Mouse (Mus musculus) midbrain, embryonic 14.5 days (tissue): ENCODE results near the gene Paqr3. TPM values are rescaled to one million over a fixed set of nuclear protein-coding genes. Genes with fewer than 3 reads are reported as not detected.
A peak's percentile ranks its signal among the peaks of the same experiment; 100 is the strongest.

ENCODE experiments used
- ATAC-seq: fragments of 200-750 bp; cut with Nextera tagmentation; 2 replicates; pipeline ENCODE4 v1.8.0; 2017; ENCODE audit warnings: moderate number of reproducible peaks, moderate library complexity; ENCODE audit not compliant: low FRiP score, low TSS enrichment
- DNase-seq: peaks from one replicate; pipeline ENCODE4 v3.0.0-alpha.2; 2015
- H3K27ac ChIP-seq: fragments of 300-500 bp; sonication (generic); replicated peaks from 2 replicates; pipeline ENCODE4 v1.5.1; 2014; ENCODE audit warnings: mild to moderate bottlenecking, low read depth, low read length, moderate library complexity
- H3K27me3 ChIP-seq: fragments of 300-500 bp; sonication (generic); 2 replicates; pipeline ENCODE4 v1.6.1; 2014; ENCODE audit warnings: low read length, control low read depth, mixed read lengths; ENCODE audit not compliant: control insufficient read depth, insufficient read depth
- H3K36me3 ChIP-seq: fragments of 300-500 bp; sonication (generic); 2 replicates; pipeline ENCODE4 v1.6.1; 2014; ENCODE audit warnings: low read length, control low read depth; ENCODE audit not compliant: control insufficient read depth, insufficient read depth
- H3K4me1 ChIP-seq: fragments of 300-500 bp; sonication (generic); 2 replicates; pipeline ENCODE4 v1.6.1; 2014; ENCODE audit warnings: mild to moderate bottlenecking, antibody characterized with exemption, low read length, control low read depth; ENCODE audit not compliant: control insufficient read depth, insufficient read depth
- H3K4me2 ChIP-seq: fragments of 300-500 bp; sonication (generic); 2 replicates; pipeline ENCODE4 v1.6.1; 2014; ENCODE audit warnings: mild to moderate bottlenecking, low read length, moderate library complexity
- H3K4me3 ChIP-seq: fragments of 300-500 bp; sonication (generic); replicated peaks from 2 replicates; pipeline ENCODE4 v1.5.1; 2014; ENCODE audit warnings: low read depth, low read length
- H3K9ac ChIP-seq: fragments of 300-500 bp; sonication (generic); replicated peaks from 2 replicates; pipeline ENCODE4 v1.6.1; 2014; ENCODE audit warnings: mild to moderate bottlenecking, low read length, moderate library complexity
- H3K9me3 ChIP-seq: fragments of 300-500 bp; sonication (generic); 2 replicates; pipeline ENCODE4 v1.6.1; 2016; ENCODE audit warnings: low read length, control low read depth, mixed read lengths; ENCODE audit not compliant: control insufficient read depth
- WGBS: fragments of 180-500 bp; shearing (Covaris S2); extraction: QIAGEN DNeasy Blood & Tissue Kit; methylation state at CpG from one replicate; pipeline ENCODE4 v1.1.7; 2014; 5-methylcytosine and 5-hydroxymethylcytosine counted together
- polyA plus RNA-seq: library from polyadenylated mRNA; unstranded; fragments of >200 nt; fragmentation: Nextera tagmentation; extraction: Ambion mirVana; gene quantifications from 2 replicates; pipeline ENCODE4 v1.2.1, GENCODE M21; 2014

Paqr3 gene
- polyA plus RNA-seq, result 25.8 and 26.9 TPM in 2 replicates

DNA sequence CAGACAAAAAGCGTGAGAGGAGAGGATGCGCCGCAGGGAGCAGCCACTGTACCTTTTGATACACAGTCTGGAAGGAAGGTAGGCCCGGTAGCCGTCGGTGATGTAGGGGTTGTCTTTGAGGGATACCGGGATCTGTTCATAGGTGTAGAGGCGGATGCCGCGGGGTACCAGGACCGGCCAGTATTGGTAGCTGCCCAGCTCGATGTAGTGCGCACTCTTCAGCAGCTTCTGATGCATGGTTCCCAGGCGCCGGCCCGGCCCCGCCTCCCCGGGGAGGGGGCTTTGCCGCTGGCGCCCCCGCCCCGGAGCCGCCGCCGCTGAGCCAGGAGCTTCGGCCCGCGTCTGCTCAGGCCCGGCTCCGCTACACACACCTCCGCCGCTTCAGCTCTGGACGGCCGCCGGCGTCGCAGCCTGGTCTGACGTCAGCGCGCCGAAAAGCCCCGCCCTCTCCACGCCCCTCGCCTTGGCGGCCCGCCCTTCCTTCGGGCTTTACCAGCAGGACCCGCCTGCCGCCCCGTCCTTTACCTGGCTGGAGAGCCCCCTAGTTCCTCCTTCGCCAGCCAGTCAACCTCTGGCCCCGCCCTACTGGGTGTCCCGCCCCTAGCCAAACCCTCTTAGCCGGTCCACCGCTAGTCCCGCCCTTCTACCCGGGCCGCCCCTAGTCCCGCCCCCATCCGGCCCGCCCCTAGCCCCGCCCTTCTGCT, at the start of gene Paqr3:
Gene Paqr3, minus strand, starts transcription at position 390 of the 704 bp plus-strand sequence.
- DNase-seq (peak; percentile 96), ATAC-seq (peak; percentile 99)
- Histone ChIP-seq H3K4me3 (peak within 1 kb of the TSS; percentile 72), H3K4me2 (peak within 1 kb of the TSS; percentile 57), H3K9me3 (no peaks in the 10 kb centered on the region), H3K36me3 (peaks cover 11% of the 10 kb centered on the region), H3K4me1 (peaks cover 18% of the 10 kb centered on the region), H3K27ac (peak within 1 kb of the TSS; percentile 81), H3K27me3 (no peaks in the 10 kb centered on the region), H3K9ac (peak within 1 kb of the TSS; percentile 86)
- under 1% methylated on average over 52 of the region's 62 CpGs for WGBS

DNA sequence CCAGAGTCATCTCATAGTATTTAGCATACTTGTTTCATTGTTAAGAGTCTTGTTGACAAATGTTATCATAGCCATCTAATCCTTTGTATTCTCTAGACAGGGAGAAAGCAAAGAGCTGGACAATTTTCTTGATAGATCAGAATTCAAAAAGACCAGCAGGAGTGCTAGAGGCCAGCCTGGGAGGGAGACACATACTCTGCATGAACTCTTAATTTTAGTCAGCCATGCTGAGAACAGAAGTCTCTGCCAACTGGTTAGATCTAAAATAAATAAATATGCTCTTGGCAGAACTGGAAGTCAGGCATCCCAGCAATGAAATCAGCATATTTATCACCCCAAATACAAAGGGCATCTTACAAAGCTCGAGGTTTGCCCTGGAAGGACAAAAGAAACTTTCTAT, 43.3 kb upstream of the Paqr3 start:
- Histone ChIP-seq H3K4me2 (no peak overlapping the region), H3K4me3 (no peak overlapping the region), H3K9ac (no peak overlapping the region), H3K27me3 (no peaks in the 10 kb centered on the region), H3K36me3 (no peaks in the 10 kb centered on the region), H3K27ac (no peak overlapping the region), H3K9me3 (no peaks in the 10 kb centered on the region), H3K4me1 (no peaks in the 10 kb centered on the region)
- DNase-seq (peak; percentile 26), ATAC-seq (no peak)
- 24% methylated on average over 1 of the region's 1 CpGs for WGBS

DNA sequence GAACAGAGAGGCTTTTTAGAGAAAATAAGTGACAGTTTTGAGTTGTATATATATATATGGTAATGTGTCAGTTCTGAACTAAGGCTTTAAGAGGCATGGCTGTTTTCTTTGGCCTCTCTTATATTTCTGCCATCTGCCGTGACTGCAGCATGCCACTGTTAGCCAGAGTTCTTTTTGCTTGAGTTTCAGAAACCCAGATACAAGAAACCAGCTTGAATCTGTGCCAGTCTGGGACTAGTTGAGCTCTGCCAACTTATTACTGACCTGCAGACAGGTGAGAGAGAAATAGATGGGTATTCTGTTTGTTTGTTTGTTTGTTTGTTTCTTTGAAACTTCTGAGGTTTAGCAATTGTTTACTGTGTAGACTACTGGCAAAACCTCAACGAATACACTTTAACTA, 23.9 kb upstream of the Paqr3 start:
- ATAC-seq, result no peak
- H3K9me3 ChIP-seq, result no peaks in the 10 kb centered on the region
- no peaks in the 10 kb centered on the region for H3K36me3 ChIP-seq
- H3K27ac ChIP-seq, result no peak overlapping the region
- H3K4me1 ChIP-seq, result no peaks in the 10 kb centered on the region
- no peak overlapping the region for H3K9ac ChIP-seq
- DNase-seq, result no peak
- H3K27me3 ChIP-seq, result no peaks in the 10 kb centered on the region
- no peak overlapping the region for H3K4me2 ChIP-seq
- WGBS, result 91% methylated on average over 2 of the region's 2 CpGs
- no peak overlapping the region for H3K4me3 ChIP-seq

DNA sequence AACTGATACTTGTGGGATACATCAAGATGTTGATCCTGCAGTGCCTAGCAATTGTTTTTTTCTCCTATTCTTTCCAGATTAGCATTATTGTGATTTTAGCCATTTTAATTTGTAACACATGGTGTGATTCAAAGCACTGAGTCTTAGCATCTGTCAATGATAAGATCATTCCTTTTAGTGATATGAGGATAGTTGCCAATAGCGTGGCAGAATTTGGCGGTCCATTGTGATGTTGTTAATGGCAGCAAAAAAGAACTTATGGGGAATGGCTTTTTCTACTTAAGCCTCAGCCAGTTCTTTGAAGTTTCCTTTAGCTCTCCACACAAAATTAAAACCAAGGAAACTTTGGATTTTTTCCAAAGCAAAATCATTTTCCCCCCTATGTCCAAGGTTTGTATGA, 18.2 kb upstream of the Paqr3 start:
- 88% methylated on average over 2 of the region's 2 CpGs for WGBS
- H3K4me2 ChIP-seq, result no peak overlapping the region
- H3K27ac ChIP-seq, result no peak overlapping the region
- no peak for DNase-seq
- no peaks in the 10 kb centered on the region for H3K9me3 ChIP-seq
- no peaks in the 10 kb centered on the region for H3K27me3 ChIP-seq
- no peak for ATAC-seq
- H3K9ac ChIP-seq, result no peak overlapping the region
- no peak overlapping the region for H3K4me3 ChIP-seq
- no peaks in the 10 kb centered on the region for H3K4me1 ChIP-seq
- H3K36me3 ChIP-seq, result no peaks in the 10 kb centered on the region

DNA sequence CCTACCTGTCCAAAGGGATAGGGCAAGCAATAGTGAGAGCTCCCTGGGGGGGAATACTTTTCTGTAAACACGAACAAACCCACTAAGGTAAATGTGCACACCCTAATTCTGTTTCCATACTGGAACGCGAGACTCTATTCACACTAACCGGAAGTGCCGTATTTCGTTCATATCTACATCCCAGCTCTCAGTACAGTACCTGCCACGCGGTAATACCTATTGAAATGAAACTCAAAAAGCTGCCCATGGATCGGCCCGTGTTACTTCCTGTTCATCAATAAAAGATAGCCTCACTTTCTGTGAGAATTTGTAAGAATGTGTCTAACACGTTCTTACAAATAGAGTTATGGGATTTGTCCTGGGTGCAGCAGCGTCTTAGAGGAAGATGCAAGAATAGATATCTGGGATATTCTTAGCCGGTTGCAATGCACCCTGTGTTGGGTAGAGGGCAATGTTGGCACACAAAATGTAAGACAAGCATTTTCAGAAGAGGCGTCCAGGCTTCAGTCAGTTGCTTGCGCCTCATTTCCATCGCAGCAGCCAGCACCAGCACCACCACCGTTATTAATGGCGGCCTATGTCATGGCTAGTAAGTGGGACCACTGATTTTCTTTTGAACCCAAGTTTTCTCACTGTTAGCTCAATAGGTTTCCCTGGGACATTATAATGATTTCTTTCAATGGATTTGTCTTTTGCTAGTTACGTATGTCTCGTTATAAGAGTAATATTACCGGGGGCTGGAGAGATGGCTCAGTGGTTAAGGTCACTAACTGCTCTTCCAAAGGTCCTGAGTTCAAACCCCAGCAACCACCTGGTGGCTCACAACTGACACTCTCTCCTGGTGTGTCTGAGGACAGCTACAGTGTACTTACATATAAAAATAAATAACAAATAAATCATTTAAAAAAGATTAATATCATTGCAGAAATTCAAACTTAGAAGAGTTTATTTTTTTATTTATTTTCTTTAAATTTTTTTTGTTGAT, 17.1 kb upstream of the Paqr3 start:
- no peak overlapping the region for H3K27ac ChIP-seq
- peak; percentile 67; the same call in 1 of the 2 replicates for ATAC-seq
- no peaks in the 10 kb centered on the region for H3K9me3 ChIP-seq
- H3K36me3 ChIP-seq, result no peaks in the 10 kb centered on the region
- peak; percentile 93 for DNase-seq
- no peak overlapping the region for H3K4me2 ChIP-seq
- H3K4me3 ChIP-seq, result no peak overlapping the region
- no peaks in the 10 kb centered on the region for H3K4me1 ChIP-seq
- no peak overlapping the region for H3K9ac ChIP-seq
- WGBS, result 52% methylated on average over 21 of the region's 21 CpGs
- H3K27me3 ChIP-seq, result no peaks in the 10 kb centered on the region

DNA sequence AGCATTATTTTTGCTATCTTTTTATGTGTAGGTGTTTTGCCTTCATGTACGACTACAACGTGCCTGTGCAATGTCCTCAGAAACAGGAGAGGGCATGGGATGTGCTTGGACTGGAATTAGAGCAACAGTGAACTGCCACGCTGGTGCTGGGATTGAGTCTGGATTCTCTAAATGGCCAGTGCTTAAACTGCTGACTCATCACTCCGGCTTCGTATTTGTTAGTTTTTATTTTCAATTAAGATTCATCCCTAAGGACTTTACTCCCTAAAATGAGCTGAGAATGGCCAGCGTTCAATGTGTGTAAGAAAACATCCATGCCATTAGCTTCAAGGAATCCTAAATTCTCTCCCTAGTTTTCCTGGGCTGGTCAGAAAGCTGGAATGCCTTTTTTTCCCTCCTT, 15.9 kb upstream of the Paqr3 start:
- Histone ChIP-seq H3K27ac (no peak overlapping the region), H3K36me3 (no peaks in the 10 kb centered on the region), H3K4me1 (no peaks in the 10 kb centered on the region), H3K4me2 (no peak overlapping the region), H3K4me3 (no peak overlapping the region), H3K9me3 (no peaks in the 10 kb centered on the region), H3K9ac (no peak overlapping the region), H3K27me3 (no peaks in the 10 kb centered on the region)
- no peak for DNase-seq
- no peak for ATAC-seq
- 82% methylated on average over 6 of the region's 6 CpGs for WGBS

GRCm38 (mm10) chr5:97126005-97126404, 14.6 kb upstream of the Paqr3 start:
- WGBS, result 15% methylated on average over 4 of the region's 4 CpGs

GRCm38 (mm10) chr5:97125459-97125970, 14.1 kb upstream of the Paqr3 start:
- H3K9me3 ChIP-seq, result no peaks in the 10 kb centered on the region
- H3K27ac ChIP-seq, result no peak overlapping the region
- no peaks in the 10 kb centered on the region for H3K4me1 ChIP-seq
- ATAC-seq, result no peak
- no peak overlapping the region for H3K4me2 ChIP-seq
- DNase-seq, result no peak
- no peaks in the 10 kb centered on the region for H3K27me3 ChIP-seq
- no peak overlapping the region for H3K4me3 ChIP-seq
- 69% methylated on average over 10 of the region's 10 CpGs for WGBS
- no peak overlapping the region for H3K9ac ChIP-seq
- H3K36me3 ChIP-seq, result no peaks in the 10 kb centered on the region

More at GRCm38 (mm10) chr5:97126005-97126404, 14.6 kb upstream of the Paqr3 start:
- Histone ChIP-seq H3K27me3 (no peaks in the 10 kb centered on the region), H3K4me1 (no peaks in the 10 kb centered on the region), H3K36me3 (no peaks in the 10 kb centered on the region), H3K27ac (no peak overlapping the region), H3K9ac (no peak overlapping the region), H3K9me3 (no peaks in the 10 kb centered on the region), H3K4me3 (no peak overlapping the region), H3K4me2 (no peak overlapping the region)
- ATAC-seq, result peak; percentile 62; the same call in 1 of the 2 replicates
- DNase-seq, result peak; percentile 86
